Mouse (Mus musculus) liver, embryonic 16.5 days (tissue): Measurements from ENCODE around the gene Tgfbr3. TPM values are rescaled to one million over a fixed set of nuclear protein-coding genes. Genes with fewer than 3 reads are reported as not detected.

Experiments
- ATAC-seq: fragments of 200-750 bp; cut with Nextera tagmentation; 2 replicates; pipeline ENCODE4 v1.8.0; 2017; ENCODE audit warnings: low read depth, mild to moderate bottlenecking, moderate number of reproducible peaks, moderate library complexity
- H3K27ac ChIP-seq: fragments of 300-500 bp; sonication (generic); 2 replicates; pipeline ENCODE4 v1.5.1; 2014; ENCODE audit warnings: mild to moderate bottlenecking, low read length
- H3K27me3 ChIP-seq: fragments of 300-500 bp; sonication (generic); 2 replicates; pipeline ENCODE4 v1.6.1; 2014; ENCODE audit warnings: low read depth, low read length, mixed read lengths; ENCODE audit not compliant: control insufficient read depth, insufficient read depth
- H3K36me3 ChIP-seq: fragments of 300-500 bp; sonication (generic); 2 replicates; pipeline ENCODE4 v1.6.1; 2014; ENCODE audit warnings: mild to moderate bottlenecking; ENCODE audit not compliant: control insufficient read depth, insufficient read depth
- H3K4me1 ChIP-seq: fragments of 300-500 bp; sonication (generic); 2 replicates; pipeline ENCODE4 v1.6.1; 2014; ENCODE audit warnings: low read depth, low read length, mixed read lengths; ENCODE audit not compliant: control insufficient read depth
- H3K4me2 ChIP-seq: fragments of 300-500 bp; sonication (generic); 2 replicates; pipeline ENCODE4 v1.6.1; 2014; ENCODE audit warnings: low read depth, low read length, mixed read lengths
- H3K4me3 ChIP-seq: fragments of 300-500 bp; sonication (generic); 2 replicates; pipeline ENCODE4 v1.5.1; 2014; ENCODE audit warnings: low read depth, mild to moderate bottlenecking, low read length
- H3K9ac ChIP-seq: fragments of 300-500 bp; sonication (generic); 2 replicates; pipeline ENCODE4 v1.6.1; 2014; ENCODE audit warnings: low read depth, low read length
- H3K9me3 ChIP-seq: fragments of 300-500 bp; sonication (generic); replicated peaks from 2 replicates; pipeline ENCODE4 v1.6.1; 2016; ENCODE audit warnings: low read length; ENCODE audit not compliant: control insufficient read depth
- WGBS: fragments of 180-500 bp; shearing (Covaris S2); extraction: QIAGEN DNeasy Blood & Tissue Kit; methylation state at CpG from one replicate; pipeline ENCODE4 v1.1.7; 2014; ENCODE audit not compliant: insufficient replicate concordance; 5-methylcytosine and 5-hydroxymethylcytosine counted together
- polyA plus RNA-seq: library from polyadenylated mRNA; unstranded; fragments of >200 nt; fragmentation: Nextera tagmentation; extraction: Ambion mirVana; gene quantifications from 2 replicates; pipeline ENCODE4 v1.2.1, GENCODE M21; 2015

The Tgfbr3 gene
- 6.5 and 6.8 TPM in 2 replicates for polyA plus RNA-seq

DNA sequence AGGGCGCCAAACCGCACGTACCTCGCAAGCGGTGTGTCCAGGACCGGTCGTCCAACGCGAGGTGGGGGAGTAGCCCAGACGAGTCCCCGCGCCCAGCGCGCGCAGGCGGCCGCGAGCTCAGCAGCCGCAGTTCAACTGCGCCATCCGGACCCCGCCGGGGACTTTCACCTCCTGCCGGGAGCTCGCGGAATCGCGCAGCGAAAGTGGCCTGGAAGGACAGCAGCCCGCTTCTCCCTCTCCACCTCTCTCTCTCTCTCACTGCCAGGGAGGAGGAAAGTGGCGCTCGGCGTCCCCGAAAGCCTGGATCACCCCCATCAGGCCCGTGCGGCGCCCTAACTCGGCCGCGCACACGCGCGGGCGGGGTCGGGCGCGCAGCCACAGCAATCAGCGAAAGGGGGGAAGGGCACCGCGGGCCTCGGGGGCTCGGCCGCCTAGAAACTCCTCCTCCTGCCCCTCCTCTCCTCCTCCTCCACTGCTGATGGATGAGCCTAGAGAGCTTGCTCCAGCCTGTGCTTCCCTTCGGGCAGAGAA, at the start of gene Tgfbr3:
TSS of gene Tgfbr3 (minus strand) at position 396 of the 531 bp plus-strand sequence.
- Histone ChIP-seq H3K36me3 (no peaks in the 10 kb centered on the region), H3K4me2 (peak within 1 kb of the TSS; percentile 94), H3K9me3 (no peaks in the 10 kb centered on the region), H3K27me3 (peaks cover 16% of the 10 kb centered on the region), H3K9ac (peak within 1 kb of the TSS; percentile 72), H3K4me1 (peaks cover 6% of the 10 kb centered on the region; the same call in 1 of the 2 replicates), H3K27ac (peak within 1 kb of the TSS; percentile 62), H3K4me3 (peak within 1 kb of the TSS; percentile 76)
- ATAC-seq: peak; percentile 78
- WGBS: 0% methylated on average over 51 of the region's 54 CpGs

DNA sequence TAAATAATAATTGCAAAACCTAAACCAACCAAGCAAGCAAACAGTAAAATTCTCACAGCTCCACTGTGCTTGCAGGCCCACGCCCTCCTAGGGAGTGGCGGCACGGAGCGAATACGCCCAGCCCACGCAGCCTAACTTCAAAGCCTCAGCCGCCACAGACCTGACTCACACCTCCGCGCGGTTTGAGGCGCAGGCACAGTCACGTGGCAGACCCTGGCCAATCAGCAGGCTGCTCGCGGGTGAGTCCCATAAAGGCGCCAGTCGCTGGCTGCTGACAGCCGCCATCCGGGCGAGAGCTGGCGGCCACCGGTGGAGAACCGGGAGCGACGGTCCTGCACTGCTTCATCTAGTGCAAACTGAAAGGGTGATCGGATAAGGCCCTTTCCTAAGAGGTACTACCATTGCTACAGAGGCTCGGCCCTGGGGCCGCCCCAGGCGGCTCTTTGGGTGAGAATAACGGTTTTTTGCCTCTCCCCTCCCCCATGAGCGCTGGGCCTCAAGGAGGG, 41.5 kb upstream of the Tgfbr3 start, which contains the start of gene Brdt:
TSS of gene Brdt (plus strand) at position 244 of the 506 bp plus-strand sequence.
- Histone ChIP-seq H3K4me2 (no peak within 1 kb of the TSS), H3K4me1 (no peaks in the 10 kb centered on the region), H3K4me3 (no peak within 1 kb of the TSS), H3K36me3 (no peaks in the 10 kb centered on the region), H3K27ac (no peak within 1 kb of the TSS), H3K9ac (no peak within 1 kb of the TSS), H3K9me3 (no peaks in the 10 kb centered on the region), H3K27me3 (no peaks in the 10 kb centered on the region)
- ATAC-seq: no peak
- WGBS: 81% methylated on average over 30 of the region's 30 CpGs

DNA sequence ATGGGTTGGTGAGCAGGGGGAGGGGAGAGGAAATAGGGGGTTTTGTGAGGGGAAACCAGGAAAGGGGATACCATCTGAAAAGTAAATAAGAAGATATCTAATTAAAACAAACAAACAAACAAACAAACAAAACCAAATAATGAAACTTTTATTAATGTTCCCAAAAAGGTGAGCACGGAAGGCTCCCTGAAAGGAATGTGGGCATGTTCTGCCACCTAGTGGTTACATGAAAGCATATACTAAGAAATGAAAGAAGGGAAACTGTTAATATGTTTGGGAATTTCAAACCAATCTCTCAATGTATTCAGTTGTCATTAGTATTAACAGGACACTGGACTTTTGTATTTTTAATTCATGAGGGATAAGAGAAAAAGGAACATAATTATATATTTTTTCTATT, 31.3 kb upstream of the Tgfbr3 start:
- Histone ChIP-seq H3K36me3 (no peaks in the 10 kb centered on the region), H3K27ac (no peak overlapping the region), H3K9me3 (no peaks in the 10 kb centered on the region), H3K4me1 (no peaks in the 10 kb centered on the region), H3K9ac (no peak overlapping the region), H3K4me2 (no peak overlapping the region), H3K27me3 (no peaks in the 10 kb centered on the region), H3K4me3 (no peak overlapping the region)
- ATAC-seq: no peak
- 0% methylated on average over 1 of the region's 1 CpGs for WGBS

DNA sequence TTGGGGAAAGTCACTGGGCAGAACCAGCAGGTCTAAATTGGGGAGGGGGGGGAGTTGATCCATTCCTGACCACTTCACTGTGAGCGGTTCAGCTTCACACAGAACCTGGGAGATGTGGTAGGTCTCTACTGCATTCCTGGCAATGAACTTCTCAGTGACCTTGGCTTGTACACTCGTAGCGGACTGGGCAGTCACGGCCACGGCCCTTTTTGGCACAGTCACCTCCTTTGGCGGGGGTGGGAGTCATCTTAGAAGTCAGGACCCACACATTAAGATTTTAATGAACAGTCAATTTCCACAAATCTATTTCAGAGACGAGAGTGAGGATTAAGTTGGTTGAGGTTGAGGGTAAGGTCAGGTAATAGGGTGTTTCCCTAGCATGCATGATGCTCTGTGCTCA, 27.7 kb upstream of the Tgfbr3 start:
- H3K36me3 ChIP-seq: no peaks in the 10 kb centered on the region
- H3K9ac ChIP-seq: no peak overlapping the region
- H3K27me3 ChIP-seq: no peaks in the 10 kb centered on the region
- no peaks in the 10 kb centered on the region for H3K9me3 ChIP-seq
- no peaks in the 10 kb centered on the region for H3K4me1 ChIP-seq
- no peak overlapping the region for H3K27ac ChIP-seq
- 74% methylated on average over 7 of the region's 7 CpGs for WGBS
- H3K4me3 ChIP-seq: no peak overlapping the region
- H3K4me2 ChIP-seq: no peak overlapping the region
- no peak for ATAC-seq

DNA sequence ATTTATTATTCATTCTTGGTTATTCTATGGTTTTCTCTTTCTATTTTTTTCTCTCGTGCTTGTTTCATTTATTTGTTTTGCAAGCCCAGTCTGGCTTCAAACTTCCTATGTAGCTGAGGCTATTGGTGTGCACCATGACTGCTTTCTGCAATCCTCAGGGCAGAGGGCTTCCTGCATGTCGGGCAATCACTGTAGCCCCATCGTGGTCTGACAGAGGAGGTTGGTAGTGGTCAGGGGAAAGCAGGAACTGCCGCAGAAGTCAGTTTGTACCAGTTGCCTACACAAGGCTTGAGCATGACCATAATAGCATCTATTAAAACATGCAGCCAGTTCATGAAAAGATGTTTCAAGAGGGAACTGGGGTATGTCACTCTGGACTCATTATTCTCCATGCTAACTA, 18.0 kb upstream of the Tgfbr3 start:
- Histone ChIP-seq H3K27me3 (no peaks in the 10 kb centered on the region), H3K9me3 (no peaks in the 10 kb centered on the region), H3K4me3 (no peak overlapping the region), H3K4me2 (no peak overlapping the region), H3K36me3 (no peaks in the 10 kb centered on the region), H3K9ac (no peak overlapping the region), H3K27ac (no peak overlapping the region), H3K4me1 (no peaks in the 10 kb centered on the region; the same call in 1 of the 2 replicates)
- no peak for ATAC-seq
- whole genome bisulfite sequencing: 33% methylated on average over 4 of the region's 4 CpGs

DNA sequence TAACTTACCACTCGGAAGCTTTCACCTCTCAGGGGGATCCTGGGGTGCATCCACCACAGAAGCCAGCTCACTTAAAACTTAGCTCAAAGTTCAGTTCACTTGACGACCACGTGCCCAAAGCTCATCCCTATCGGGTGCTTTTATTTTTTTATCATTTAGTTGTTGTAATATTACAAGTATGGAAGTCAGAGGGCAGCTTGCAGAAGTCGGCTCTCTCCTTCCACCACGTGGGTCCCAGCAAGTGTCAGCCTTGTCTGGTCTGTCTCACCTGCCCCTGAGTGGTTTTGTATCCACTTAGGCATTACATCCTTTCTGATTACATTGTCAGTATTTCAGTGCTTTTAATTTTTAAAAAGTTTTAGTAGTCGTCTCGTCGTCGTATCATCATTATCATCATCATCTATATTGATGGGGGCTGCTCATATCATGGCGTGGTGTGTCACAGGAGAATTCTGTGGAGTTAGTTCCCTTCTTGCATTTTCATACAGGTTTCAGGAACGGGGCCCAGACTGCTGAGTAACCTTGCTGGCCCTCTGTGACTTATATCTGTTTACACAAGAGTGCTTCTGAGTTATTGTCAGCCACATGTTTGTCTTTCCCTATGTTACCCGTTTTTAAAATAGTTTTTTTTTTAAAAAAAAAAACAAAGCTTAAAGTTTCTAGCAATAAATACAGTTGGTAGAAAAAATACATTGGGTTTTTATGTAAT, 14.8 kb upstream of the Tgfbr3 start:
- H3K4me3 ChIP-seq: no peak overlapping the region
- H3K36me3 ChIP-seq: no peaks in the 10 kb centered on the region
- no peak for ATAC-seq
- no peak overlapping the region for H3K9ac ChIP-seq
- no peaks in the 10 kb centered on the region for H3K27me3 ChIP-seq
- H3K4me2 ChIP-seq: no peak overlapping the region
- no peak overlapping the region for H3K27ac ChIP-seq
- 59% methylated on average over 13 of the region's 13 CpGs for WGBS
- no peaks in the 10 kb centered on the region; the same call in 1 of the 2 replicates for H3K4me1 ChIP-seq
- H3K9me3 ChIP-seq: no peaks in the 10 kb centered on the region

DNA sequence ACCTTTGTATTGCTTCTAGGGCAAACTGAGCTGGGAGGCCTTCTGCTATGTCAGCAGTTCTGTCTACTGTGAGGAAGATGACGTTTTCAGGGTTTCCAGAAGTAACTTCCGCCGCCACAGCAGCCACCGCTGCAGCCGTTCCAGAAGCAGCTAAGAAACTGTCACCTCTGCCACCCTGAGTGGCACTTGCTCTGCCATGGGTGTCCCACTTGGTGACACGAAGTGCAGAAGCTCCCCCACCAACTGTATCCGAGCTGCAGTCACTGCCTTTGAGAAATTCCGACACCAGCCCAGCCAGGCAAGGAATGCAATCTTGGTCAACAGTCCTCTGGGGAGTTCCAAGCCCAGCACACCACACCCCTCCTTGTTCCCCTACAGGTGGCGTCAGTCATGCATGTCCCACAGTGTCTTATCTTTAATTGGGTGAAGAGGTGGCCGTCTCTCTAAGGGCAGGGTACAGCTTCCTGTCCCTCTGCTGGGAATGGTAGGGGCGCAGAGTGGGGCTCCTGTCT, 14.0 kb upstream of the Tgfbr3 start:
- Histone ChIP-seq H3K9ac (no peak overlapping the region), H3K4me2 (no peak overlapping the region), H3K27ac (no peak overlapping the region), H3K36me3 (no peaks in the 10 kb centered on the region), H3K4me3 (no peak overlapping the region), H3K9me3 (no peaks in the 10 kb centered on the region), H3K4me1 (no peaks in the 10 kb centered on the region; the same call in 1 of the 2 replicates), H3K27me3 (no peaks in the 10 kb centered on the region)
- WGBS: 28% methylated on average over 11 of the region's 11 CpGs
- no peak; the same call in 1 of the 2 replicates for ATAC-seq

DNA sequence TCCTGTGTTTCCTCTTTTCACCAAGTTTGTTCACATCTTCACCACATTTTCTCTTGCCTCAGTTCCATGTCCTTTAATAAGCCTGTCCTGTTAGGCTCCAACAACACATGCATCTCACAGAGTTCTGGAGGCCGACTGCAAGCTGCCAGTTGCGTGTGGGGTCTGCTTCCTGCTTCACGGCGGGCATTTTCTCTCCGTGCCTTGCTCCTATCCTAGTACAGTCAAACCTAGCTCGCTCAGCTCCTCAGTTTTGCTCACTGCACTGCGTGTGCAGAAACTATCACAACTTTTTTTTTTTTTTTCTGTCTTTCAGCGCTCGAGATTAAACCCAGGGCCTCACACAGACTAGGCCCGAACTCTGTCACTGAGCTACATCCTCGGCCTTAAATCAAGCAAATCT, 9.4 kb upstream of the Tgfbr3 start:
- 61% methylated on average over 11 of the region's 11 CpGs for WGBS
- no peak for ATAC-seq

More for the DNA sequence above, 9.4 kb upstream of the Tgfbr3 start:
- no peak overlapping the region for H3K4me2 ChIP-seq
- H3K27me3 ChIP-seq: no peaks in the 10 kb centered on the region
- no peak overlapping the region for H3K9ac ChIP-seq
- H3K9me3 ChIP-seq: no peaks in the 10 kb centered on the region
- H3K4me1 ChIP-seq: peaks cover 3% of the 10 kb centered on the region
- H3K36me3 ChIP-seq: no peaks in the 10 kb centered on the region
- H3K4me3 ChIP-seq: no peak overlapping the region
- H3K27ac ChIP-seq: no peak overlapping the region
